Mouse (Mus musculus) hindbrain, embryonic 11.5 days (tissue): Measurements from ENCODE around the gene Gm48551. TPM values are rescaled to one million over a fixed set of nuclear protein-coding genes. Genes with fewer than 3 reads are reported as not detected.

Experiments
- ATAC-seq: fragments of 200-750 bp; cut with Nextera tagmentation; 2 replicates; pipeline ENCODE4 v1.8.0; 2017; ENCODE audit warnings: mild to moderate bottlenecking, moderate TSS enrichment, moderate library complexity; ENCODE audit not compliant: low FRiP score
- DNase-seq: peaks from one replicate; pipeline ENCODE4 v3.0.0-alpha.2; 2015; ENCODE audit warnings: low spot score
- H3K27ac ChIP-seq: fragments of 300-500 bp; sonication (generic); 2 replicates; pipeline ENCODE4 v1.5.1; 2014; ENCODE audit warnings: mild to moderate bottlenecking, low read depth, low read length
- H3K27me3 ChIP-seq: fragments of 300-500 bp; sonication (generic); 2 replicates; pipeline ENCODE4 v1.6.1; 2014; ENCODE audit warnings: mild to moderate bottlenecking, low read length, moderate library complexity, mixed read lengths; ENCODE audit not compliant: control insufficient read depth, insufficient read depth
- H3K36me3 ChIP-seq: fragments of 300-500 bp; sonication (generic); 2 replicates; pipeline ENCODE4 v1.6.1; 2014; ENCODE audit warnings: mild to moderate bottlenecking, low read length, moderate library complexity, mixed read lengths; ENCODE audit not compliant: control insufficient read depth, insufficient read depth
- H3K4me1 ChIP-seq: fragments of 300-500 bp; sonication (generic); replicated peaks from 2 replicates; pipeline ENCODE4 v1.6.1; 2014; ENCODE audit warnings: low read length, mixed read lengths; ENCODE audit not compliant: control insufficient read depth, insufficient read depth
- H3K4me2 ChIP-seq: fragments of 300-500 bp; sonication (generic); replicated peaks from 2 replicates; pipeline ENCODE4 v1.6.1; 2014; ENCODE audit warnings: mild to moderate bottlenecking, low read depth, low read length
- H3K4me3 ChIP-seq: fragments of 300-500 bp; sonication (generic); 2 replicates; pipeline ENCODE4 v1.5.1; 2014; ENCODE audit warnings: low read depth, low read length
- H3K9ac ChIP-seq: fragments of 300-500 bp; sonication (generic); 2 replicates; pipeline ENCODE4 v1.6.1; 2014; ENCODE audit warnings: low read depth, low read length
- H3K9me3 ChIP-seq: fragments of 300-500 bp; sonication (generic); 2 replicates; pipeline ENCODE4 v1.6.1; 2016; ENCODE audit warnings: low read length; ENCODE audit not compliant: control insufficient read depth
- WGBS: fragments of 180-500 bp; shearing (Covaris S2); extraction: QIAGEN DNeasy Blood & Tissue Kit; methylation state at CpG from one replicate; pipeline ENCODE4 v1.1.7; 2014; 5-methylcytosine and 5-hydroxymethylcytosine counted together
- polyA plus RNA-seq: library from polyadenylated mRNA; unstranded; fragments of >200 nt; fragmentation: Nextera tagmentation; extraction: Ambion mirVana; gene quantifications from 2 replicates; pipeline ENCODE4 v1.2.1, GENCODE M21; 2014

Gene Gm48551
- polyA plus RNA-seq, 1 experiment from 2014 or later = 2.2 TPM

DNA sequence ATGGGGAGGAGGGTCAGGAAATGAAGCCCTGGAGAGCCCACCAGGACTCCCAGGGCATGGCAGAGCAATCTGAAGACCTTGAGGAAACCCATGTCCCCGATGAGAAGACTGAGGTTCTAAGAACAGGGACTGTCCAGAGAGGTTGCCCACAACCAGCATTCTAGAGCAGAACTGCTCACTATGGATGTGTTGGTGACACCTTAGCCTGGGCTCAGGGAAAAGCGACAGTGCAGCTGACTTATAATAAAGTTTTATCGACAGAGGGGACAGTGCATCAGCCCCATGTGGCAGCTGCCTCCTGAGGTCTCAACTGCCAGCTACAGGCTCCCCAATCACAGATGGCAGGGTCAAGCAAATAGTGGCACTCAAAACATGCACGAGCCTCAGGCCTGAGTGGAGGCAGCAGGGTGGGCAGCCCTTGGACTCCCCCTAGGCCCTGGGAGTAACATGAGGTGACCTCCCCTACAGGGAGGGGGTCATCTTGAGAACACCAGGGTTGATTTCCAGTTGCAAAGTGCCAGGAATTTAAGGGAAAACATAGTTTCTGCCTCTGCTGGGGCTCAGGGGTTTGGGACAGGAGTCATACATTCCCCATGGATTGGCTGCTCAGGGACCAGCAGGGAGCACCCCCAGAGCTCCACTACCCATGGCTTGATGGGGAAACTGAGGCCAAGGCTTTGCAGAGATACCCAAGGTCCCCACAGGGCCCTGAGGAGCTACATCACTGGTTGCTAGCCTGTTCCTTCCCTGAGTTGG, 37.0 kb downstream of the Gm48551 start:
- ATAC-seq (no peak), DNase-seq (no peak)
- Histone ChIP-seq H3K9ac (no peak overlapping the region), H3K4me1 (peaks cover 12% of the 10 kb centered on the region), H3K27ac (no peak overlapping the region), H3K4me2 (no peak overlapping the region), H3K27me3 (peaks cover 23% of the 10 kb centered on the region), H3K4me3 (no peak overlapping the region), H3K36me3 (no peaks in the 10 kb centered on the region), H3K9me3 (no peaks in the 10 kb centered on the region)
- 77% methylated on average over 4 of the region's 4 CpGs for WGBS

DNA sequence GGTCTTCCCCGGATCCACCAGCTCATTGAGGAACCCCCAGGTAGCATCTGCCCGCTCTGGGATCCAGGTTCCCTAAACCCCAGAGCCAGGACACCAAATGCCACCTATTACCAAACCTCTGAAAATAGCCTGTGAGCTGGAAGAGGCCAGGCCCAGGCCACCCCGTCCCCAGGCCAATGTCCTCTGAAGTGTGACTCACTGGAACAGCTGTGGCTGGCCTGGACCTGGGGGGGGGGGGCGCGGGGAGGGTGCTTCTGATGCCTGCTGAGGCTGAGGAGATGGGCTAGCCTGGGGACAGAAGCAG, 37.5 kb downstream of the Gm48551 start:
- 78% methylated on average over 4 of the region's 5 CpGs for WGBS

DNA sequence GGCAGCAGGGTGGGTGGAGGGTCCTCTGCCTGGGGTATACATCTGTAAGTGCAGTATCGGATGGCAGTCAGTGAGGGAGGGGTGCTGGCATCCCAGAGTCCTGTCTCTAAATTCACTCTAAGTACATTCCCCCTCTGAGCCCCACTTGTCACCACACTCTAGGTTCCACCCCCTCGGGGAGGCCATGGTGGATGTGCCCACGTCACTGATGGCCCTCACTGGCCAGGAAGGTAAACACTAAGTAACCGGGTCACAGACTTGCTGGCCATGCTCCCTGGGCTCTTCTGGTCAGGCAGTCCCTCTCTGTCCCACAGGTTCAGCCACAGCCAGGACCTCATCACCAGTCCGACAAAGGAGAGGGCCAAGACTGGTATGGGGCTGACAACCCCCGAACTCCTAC, 37.9 kb downstream of the Gm48551 start:
- Histone ChIP-seq H3K9me3 (no peaks in the 10 kb centered on the region), H3K27ac (no peak overlapping the region), H3K4me1 (peaks cover 7% of the 10 kb centered on the region), H3K9ac (no peak overlapping the region), H3K36me3 (no peaks in the 10 kb centered on the region), H3K27me3 (peaks cover 33% of the 10 kb centered on the region), H3K4me3 (no peak overlapping the region), H3K4me2 (no peak overlapping the region)
- ATAC-seq (no peak), DNase-seq (no peak)
- 80% methylated on average over 6 of the region's 6 CpGs for WGBS

More for the DNA sequence above, 37.5 kb downstream of the Gm48551 start:
- DNase-seq (no peak), ATAC-seq (no peak)
- Histone ChIP-seq H3K4me3 (no peak overlapping the region), H3K4me2 (no peak overlapping the region), H3K9ac (no peak overlapping the region), H3K27me3 (peaks cover 29% of the 10 kb centered on the region), H3K27ac (no peak overlapping the region), H3K4me1 (peaks cover 11% of the 10 kb centered on the region), H3K9me3 (no peaks in the 10 kb centered on the region), H3K36me3 (no peaks in the 10 kb centered on the region)

DNA sequence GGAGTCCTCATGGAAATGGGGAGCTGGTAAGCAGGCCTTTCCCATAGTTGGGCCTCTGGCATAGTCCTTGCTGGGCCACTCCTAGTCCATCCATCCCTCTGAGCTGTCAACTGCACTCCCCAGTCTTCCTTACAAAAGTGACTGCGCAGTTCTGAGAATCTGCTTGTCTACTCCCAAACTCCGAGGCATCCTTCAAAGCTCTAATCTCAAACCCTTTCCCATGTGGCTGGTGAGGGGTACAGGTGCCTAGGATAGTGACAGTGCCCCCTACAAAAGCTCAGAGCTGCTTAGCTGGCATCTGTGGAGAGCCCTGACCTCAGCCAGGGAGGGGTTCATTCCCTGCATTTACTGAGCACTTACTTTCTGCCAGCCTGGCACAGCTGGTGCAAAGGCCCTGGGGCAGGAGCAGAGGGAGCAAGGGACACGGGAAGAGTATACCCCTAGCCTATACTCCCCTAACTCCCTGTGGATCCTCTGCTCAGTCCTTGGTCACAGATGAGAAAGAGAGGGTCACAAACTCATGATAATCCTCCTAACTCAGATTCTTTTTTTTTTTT, 38.5 kb downstream of the Gm48551 start:
- Histone ChIP-seq H3K4me2 (no peak overlapping the region), H3K27ac (no peak overlapping the region), H3K9me3 (no peaks in the 10 kb centered on the region), H3K27me3 (peaks cover 39% of the 10 kb centered on the region), H3K4me1 (peaks cover 2% of the 10 kb centered on the region; the same call in 1 of the 2 replicates), H3K36me3 (no peaks in the 10 kb centered on the region), H3K9ac (no peak overlapping the region), H3K4me3 (no peak overlapping the region)
- WGBS = 77% methylated on average over 3 of the region's 3 CpGs
- no peak for DNase-seq
- no peak for ATAC-seq

DNA sequence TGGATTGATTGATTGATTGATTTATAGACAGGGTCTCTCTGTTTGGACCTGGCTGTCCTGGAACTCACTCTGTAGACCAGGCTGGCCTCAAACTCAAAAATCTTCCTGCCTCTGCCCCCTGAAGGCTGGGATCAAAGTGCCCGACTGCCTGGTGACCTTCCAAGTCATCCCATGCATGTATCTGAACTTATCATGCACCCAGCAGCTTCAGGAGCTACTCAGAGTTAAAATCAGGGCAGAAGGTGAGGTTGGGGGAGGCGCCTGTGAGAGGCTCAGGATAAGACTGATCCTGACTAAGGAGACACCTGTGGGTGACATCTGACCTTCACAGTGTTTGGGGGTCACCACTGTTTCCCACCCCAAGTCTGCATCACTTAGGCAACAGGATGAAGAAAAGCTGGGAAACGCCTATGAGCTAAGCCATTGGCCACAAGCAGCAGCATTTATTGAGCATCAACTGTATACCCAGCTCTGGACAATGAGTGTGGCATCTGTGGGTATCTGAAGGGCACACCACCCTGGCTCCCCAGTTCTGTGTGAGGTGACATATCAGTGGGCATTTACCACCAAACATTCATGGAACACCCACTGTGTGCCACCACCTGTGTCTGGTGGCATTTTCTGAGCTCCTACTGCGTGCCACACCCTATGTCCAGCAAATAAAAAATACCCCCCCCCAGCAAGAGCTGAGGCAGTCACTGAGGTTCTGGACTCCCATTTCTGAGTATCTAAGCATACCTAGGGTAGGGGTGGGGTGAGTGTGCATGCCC, 39.4 kb downstream of the Gm48551 start:
- 65% methylated on average over 4 of the region's 4 CpGs for WGBS
- peaks cover 2% of the 10 kb centered on the region; the same call in 1 of the 2 replicates for H3K4me1 ChIP-seq
- ATAC-seq (no peak), DNase-seq (no peak)
- H3K9me3 ChIP-seq = no peaks in the 10 kb centered on the region
- H3K27me3 ChIP-seq = peaks cover 48% of the 10 kb centered on the region
- H3K9ac ChIP-seq = 0 out of 2 replicates have a peak overlapping the region, but pooled peaks have one; percentile 15
- no peak overlapping the region for H3K4me3 ChIP-seq
- no peak overlapping the region for H3K4me2 ChIP-seq
- no peak overlapping the region for H3K27ac ChIP-seq
- H3K36me3 ChIP-seq = no peaks in the 10 kb centered on the region

DNA sequence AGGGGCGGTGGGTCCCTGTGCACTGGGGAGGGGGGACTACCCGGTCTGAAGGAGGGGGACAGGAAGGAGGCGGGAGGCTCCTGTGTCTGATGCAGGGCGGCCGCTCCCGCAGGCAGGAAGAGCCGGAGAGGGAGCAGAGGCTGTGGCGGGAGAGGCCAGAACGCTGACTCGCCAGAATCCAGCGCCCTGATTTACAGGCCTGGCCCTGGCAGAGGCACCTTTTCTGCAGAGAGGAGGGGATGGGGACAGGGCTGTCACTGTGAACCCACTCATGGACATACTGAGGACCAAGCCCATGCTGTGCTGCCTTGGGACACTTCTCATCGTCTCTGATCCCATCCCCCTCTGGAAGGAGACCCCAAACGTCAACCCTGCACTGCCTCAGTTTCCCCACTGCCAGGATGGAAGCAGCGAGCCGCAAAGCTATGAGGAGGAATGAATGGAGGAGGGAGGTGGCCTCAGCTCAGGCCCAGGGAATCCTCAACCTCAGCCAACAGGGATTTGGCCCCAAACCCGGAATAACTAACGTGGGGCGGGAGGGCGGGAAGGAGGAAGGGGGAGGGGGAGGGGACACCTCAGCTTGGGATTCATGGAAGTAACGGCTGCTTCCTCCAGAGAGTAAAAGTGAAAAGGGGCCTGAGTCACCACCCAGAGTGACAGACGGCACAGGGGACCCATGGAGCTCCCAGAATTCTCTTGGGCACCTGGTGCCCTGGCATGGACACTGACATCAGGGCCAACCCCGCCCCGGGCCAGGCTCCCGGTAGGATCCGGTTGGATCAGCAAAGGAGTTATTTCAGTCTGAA, 40.2 kb downstream of the Gm48551 start:
- WGBS = 6% methylated on average over 25 of the region's 25 CpGs
- Histone ChIP-seq H3K27me3 (peaks cover 53% of the 10 kb centered on the region), H3K4me2 (no peak overlapping the region; the same call in 1 of the 2 replicates), H3K4me1 (peaks cover 2% of the 10 kb centered on the region), H3K9ac (0 out of 2 replicates have a peak overlapping the region, but pooled peaks have one; percentile 15), H3K4me3 (no peak overlapping the region), H3K9me3 (no peaks in the 10 kb centered on the region), H3K36me3 (no peaks in the 10 kb centered on the region), H3K27ac (no peak overlapping the region)
- DNase-seq (no peak), ATAC-seq (no peak)

DNA sequence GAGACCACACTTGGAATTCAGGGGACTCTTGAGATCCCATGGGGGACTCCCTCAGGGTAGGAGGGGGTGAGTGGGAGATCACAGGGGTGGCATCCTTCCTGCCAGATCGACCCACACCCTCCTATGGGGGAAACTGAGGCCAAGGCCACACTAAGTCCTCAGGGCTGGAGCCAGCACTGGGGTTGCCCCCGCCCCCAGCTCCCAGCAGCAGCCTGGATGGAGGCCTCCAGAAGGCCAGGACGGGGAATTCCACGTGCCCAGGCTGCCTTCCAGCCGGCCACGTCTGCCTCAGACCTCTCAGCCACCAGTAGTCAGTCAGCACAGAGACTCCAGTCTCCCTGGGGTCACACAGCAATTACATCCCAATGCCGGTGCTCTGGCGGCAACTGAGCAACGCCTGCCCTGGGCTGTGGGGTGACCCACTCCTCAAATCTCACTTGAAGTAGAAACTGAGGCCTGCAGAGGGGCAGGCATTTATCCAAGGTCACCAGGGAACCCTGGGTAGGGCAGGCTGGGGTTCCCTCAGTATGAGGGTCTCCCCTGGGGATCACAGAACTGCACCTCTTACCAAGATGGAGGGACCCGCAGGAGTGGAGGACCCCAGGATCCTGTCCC, 41.1 kb downstream of the Gm48551 start:
- 27% methylated on average over 10 of the region's 10 CpGs for WGBS
- no peak overlapping the region; the same call in none of the 2 replicates for H3K4me2 ChIP-seq
- H3K27me3 ChIP-seq = peaks cover 53% of the 10 kb centered on the region
- no peak overlapping the region for H3K27ac ChIP-seq
- no peaks in the 10 kb centered on the region for H3K9me3 ChIP-seq
- DNase-seq (no peak), ATAC-seq (no peak)
- peaks cover 2% of the 10 kb centered on the region for H3K4me1 ChIP-seq
- H3K4me3 ChIP-seq = no peak overlapping the region
- no peak overlapping the region for H3K9ac ChIP-seq
- H3K36me3 ChIP-seq = no peaks in the 10 kb centered on the region

DNA sequence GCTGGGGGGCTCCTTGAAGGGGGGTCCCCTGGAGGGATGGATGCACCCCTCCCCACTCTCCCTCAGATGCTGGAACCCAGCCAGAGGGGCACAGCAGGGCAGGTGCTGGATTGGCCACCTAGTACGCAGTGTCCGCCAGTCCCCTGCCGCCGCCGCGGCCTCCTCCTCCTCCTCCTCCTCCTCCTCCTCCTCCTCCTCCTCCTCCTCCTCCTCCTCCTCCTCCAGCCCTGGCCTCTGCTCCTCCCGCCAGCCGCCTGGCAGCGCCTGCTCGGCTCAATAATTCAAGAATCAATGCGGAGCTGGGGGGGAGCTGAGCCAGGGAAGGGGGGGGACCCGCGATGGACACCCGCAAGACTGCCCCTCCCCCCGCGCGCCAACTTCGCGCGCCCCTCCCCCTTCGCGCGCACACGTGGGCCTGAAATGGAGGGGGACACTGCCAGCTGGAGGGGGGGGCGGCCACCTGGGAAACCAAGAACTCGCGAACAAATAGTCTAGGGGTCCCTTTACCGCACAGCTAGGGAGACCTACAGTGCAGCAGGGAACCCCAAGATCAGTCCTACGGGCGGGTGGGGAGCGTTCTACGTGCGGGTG, 41.9 kb downstream of the Gm48551 start:
- Histone ChIP-seq H3K27me3 (peaks cover 56% of the 10 kb centered on the region), H3K9ac (no peak overlapping the region), H3K27ac (no peak overlapping the region), H3K4me1 (peaks cover 2% of the 10 kb centered on the region), H3K9me3 (no peaks in the 10 kb centered on the region), H3K36me3 (no peaks in the 10 kb centered on the region), H3K4me2 (peak overlapping the region; percentile 39), H3K4me3 (peak overlapping the region; percentile 26)
- ATAC-seq = no peak
- no peak for DNase-seq
- WGBS = 3% methylated on average over 21 of the region's 33 CpGs
